Mouse (Mus musculus) heart, postnatal 0 days (tissue): ENCODE data around the gene Gpx4.
"Not testable (repeated sequence)": the region's sequence is repeated elsewhere in the genome, so short reads cannot be mapped to it uniquely, and the experiment has no call there.

Source experiments
- CTCF ChIP-seq: IDR thresholded peaks from 2 replicates; pipeline ENCODE4 v1.5.1; 2016; ENCODE audit warnings: antibody characterized with exemption, control low read depth, low read depth
- EP300 ChIP-seq: IDR thresholded peaks from 2 replicates; pipeline ENCODE4 v1.6.1; 2016; ENCODE audit warnings: antibody characterized with exemption, low read depth

DNA sequence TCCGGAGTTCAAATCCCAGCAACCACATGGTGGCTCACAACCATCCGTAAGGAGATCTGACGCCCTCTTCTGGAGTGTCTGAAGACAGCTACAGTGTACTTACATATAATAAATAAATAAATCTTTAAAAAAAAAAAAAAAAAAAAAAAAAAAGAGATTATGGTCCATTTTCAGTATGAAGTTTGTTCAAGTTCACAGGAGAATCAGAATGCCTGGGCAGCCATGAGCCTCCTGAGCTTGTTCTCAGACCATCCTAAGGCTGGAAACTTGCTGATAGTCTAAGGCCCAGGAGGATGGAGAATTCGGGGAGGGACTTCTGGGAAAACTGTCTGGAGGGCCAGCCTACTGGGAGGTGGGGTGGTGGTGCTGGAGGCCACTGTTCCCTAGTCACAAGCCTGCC is 1.6 kb upstream of the Gpx4 start:
- TF ChIP-seq EP300, CTCF: not testable (repeated sequence)
